Mouse (Mus musculus): ENCODE data around the gene Ubr2.

Gene Ubr2

DNA sequence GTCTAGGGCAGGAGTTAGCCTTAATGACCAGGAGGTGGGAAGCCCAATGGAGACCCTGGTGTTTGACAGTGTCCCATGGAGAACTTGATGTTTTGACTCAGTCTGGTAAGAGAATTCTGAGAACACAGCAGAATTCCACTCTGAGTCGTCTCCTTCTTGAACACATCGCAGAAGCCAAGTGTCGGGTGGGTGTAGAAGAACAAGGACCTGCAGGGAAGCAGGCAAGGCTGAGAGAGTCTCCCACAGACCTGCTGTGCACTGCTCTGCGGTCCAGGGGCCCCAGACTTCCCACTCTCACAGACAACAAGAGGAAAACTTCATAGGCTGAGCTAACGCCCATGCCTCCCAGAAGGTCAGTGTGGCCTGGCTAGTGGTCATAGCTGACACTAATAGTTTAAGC lies 82.6 kb downstream of the Ubr2 start:
- no peak for DNase-seq (ENCODE audit: low read depth)

DNA sequence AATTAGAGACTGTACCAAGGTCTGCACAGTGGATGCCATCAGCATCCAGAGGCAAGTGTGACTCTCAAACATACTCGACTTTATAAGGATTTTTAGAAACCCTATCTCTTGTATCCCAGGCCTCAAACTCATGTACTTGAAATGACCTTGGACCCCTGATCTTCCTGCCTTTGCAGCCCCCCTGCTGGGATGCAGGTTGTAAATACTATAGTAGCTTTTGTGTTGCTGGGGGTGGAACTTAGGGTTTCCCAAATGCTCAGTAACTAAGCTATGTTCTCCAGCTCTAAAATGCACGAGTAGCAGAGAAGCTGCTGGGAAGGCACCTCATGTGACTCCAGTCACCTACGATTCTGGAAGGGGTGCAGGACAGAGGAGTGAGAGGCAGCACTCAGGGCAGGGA lies 83.4 kb downstream of the Ubr2 start:
- DNase-seq (ENCODE audit: low read depth) = no peak

DNA sequence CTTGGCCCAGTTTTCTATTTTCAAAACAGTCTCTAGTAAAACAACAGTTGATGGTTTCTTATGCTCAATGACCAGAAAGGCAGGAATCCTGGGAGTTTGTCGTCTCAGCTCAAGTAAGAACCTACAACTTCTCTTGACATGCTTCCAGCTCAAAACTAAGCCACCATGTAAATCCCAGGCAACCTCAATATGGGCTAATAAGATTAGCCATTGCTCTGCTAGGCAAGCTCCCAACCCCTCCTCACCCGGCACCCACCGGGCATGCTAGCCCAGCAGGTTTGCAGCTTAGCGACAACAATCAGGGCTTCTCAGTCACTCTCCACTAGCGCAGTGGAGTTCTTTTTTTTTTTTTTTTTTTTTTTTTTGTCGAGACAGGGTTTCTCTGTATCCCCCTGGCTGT lies 84.2 kb downstream of the Ubr2 start:
- DNase-seq (ENCODE audit: low read depth) = no peak

DNA sequence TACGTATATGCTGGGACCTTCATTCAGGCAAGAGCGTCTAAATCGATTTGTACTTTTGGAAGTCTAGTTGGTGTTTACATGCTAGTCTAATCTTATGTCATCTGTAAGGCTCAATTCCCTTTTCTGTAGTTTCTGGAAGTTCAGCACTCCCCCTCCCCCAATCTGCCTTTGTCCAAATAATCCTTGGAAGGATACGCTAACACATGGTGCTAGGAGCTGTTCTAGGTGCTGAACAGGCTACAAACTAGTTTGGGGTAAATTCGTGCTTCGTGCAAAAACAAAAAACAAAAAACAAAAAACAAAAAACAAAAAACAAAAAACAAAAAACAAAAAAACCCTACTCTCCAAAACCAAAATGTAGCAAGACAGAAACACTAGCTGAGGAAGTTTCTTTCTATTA lies 89.5 kb downstream of the Ubr2 start:
- DNase-seq (ENCODE audit: low read depth) = no peak

DNA sequence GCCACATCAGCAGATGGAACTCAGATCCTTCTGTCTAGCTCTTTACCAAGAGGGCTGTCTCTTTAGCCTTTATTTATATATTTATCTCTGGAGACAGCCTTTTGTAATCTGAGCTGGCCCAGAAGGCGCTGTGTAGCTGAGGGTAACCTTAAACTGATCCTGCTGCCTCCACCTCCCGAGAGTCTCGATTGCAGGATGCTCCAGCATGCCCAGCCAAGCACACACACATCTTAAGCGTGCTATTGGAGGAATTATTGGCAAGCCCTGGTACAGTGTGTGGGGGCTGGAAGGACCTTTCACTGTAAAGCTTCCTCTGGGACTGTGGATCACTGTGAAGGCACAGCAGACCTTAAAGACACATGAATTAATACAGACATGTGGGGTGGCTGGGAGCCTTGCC lies 91.4 kb downstream of the Ubr2 start:
- no peak for DNase-seq (ENCODE audit: low read depth)

DNA sequence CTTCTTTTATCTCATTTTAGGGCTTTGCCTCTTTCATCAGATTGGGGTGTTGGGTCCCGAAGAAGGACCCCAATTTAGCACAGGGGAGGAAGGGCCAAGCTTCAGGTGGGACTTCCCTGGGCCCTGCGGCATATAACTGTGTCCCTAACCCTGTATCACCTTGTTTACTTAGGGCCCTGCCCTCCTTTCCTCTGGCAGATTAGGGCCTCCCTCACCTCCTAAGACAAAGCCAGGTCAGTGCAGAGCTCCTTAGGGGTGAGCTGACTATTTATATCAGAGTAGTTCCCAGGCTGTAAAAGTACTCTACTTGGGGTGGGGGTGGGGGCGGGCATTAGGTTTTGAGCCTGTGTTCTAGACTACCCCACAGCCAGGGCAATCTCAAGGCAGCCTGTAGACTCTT lies 95.2 kb downstream of the Ubr2 start:
- DNase-seq (ENCODE audit: low read depth) = no peak

DNA sequence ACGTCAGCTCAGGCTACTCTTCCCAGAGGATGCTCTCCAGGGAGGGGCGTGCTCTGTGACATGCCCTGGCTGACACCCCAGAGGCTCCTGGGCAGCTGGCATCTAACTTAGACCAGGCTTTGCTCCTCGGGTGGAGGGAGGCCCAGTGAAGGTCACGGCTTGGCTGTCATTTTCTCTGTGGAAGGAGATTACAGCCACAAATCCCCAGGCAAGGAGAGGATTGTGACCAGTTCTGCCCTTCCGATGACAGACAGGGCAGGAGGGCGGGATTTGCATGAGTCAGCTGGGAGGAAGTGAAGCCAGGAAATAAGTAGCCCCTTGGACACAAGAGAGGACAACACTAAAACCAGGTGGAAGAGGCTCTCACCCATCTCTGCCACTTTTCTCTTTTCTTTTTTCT lies 98.0 kb downstream of the Ubr2 start:
- DNase-seq (ENCODE audit: low read depth) = no peak

DNA sequence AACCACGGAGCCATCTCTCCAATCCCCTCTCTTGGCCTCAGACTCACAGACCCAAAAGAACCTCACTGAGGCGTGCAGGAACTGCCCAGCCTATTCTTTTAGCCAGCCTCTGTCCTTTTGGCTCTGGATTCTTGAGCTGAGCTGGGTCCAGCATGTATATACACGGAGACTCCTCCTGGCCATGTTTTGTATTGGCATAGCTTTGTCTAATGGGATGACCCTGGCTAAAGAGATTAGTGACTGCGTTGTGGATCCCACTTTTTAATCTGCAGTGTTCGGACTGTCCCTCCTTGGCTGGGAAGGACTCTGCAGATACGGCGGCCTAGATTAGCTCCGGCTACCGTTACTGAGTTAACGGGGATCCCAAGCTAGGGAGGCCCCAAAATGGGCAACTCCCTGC lies 100.2 kb downstream of the Ubr2 start, which contains the start of gene Prph2:
Gene Prph2, plus strand, starts transcription at position 274 of the 400 bp plus-strand sequence.
- no peak for DNase-seq (ENCODE audit: low read depth)

DNA sequence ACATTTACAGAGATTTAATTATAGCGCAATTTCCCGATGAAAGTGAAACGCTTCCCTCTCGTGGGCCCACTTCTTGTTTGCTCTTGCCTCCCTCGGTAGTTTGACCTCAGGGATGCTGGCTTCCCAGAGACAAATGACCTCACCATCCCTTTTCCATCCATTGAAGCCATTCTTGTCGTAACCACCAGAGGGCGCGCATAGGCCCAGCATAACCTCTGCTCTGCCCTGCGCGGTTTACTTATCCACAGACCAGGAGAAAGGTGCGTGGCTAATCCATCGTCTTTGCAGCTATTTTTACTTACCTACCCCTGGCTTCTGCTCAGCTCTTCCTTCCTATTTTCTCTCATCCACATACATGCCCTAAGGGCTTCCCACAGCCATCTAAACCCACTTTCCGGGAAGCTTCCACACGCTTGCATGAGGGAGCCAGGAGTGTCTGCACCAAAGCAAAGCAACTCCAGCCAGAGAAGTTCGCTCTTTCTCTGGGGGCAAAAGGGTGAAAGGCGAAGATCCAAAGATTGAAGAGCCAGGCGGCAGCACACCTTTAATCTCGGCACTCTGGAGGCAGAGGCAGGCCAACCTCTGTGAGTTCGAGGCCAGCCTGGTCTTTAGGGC lies 106.4 kb downstream of the Ubr2 start:
- DNase-seq (ENCODE audit: low read depth) = peak; percentile 47

DNA sequence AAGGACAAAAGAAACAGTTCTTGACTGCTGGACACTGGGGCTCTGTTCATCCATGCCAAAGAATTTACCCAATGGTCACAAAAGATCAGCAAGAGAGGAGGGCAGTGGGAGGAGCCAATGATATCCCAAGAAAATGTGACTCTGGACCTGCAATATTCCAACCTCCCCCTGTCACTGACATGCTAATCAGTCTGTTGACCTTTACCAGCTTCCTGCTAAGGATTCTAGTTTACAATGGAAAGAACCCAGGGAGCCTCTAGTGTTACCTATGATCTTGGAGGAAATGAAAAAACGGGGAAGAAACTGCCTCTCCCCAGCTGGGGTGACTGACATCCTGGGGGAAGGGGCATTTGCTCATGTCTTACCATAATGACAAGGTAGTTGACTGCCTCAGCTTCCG lies 109.4 kb downstream of the Ubr2 start:
- no peak for DNase-seq (ENCODE audit: low read depth)

DNA sequence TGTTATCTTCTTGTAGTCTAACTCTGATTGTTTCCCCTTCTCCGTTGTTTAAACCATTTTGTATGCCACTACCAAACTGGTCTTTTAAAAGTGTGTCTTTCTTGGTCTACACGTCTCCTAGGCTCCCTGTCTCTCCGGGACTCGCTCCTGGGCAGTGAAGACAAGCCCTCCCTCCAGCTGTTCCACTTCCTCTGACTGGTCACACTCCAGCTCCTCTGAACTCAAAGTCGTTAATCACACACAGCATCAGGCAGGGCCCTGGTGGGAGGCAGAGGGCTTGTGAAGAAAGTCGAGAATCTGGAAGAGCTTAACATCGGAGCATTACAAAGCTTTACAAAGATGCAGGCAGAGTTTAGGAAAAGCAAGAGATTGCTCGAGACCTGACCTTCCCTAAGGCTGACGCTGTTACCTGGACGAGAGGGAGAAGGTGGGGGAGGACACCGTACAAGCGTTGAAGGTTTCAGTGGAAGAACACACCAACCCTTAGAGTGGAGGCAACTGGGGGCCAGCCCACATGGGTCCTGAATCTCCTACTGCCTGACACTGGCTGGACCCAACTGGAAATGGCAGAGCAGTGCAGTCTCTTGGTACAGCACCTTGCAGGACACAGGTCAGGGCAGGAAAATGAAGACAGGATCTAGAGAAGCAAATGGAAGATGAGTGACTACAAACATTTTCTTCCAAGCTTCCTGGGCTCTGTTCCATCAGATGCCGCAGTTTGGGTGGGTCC lies 113.0 kb downstream of the Ubr2 start:
- no peak for DNase-seq (ENCODE audit: low read depth)

DNA sequence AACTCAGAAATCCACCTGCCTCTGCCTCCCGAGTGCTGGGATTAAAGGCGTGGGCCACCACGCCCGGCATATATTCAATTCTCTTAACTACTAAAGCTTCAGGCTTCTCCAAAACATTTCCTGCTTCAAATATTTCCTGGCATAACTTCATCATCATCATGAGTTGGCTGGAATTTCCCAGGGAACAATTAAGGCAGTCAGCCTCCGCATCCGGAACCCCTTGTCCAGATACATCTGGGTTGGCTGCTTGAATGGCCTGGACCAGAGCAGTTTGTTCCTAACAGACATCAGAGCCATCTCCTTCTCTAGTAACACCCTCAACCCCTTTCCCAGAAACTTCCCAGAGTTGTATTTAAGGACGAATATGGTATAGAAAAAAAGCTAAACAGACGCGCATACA lies 114.9 kb downstream of the Ubr2 start:
- no peak for DNase-seq (ENCODE audit: low read depth)

DNA sequence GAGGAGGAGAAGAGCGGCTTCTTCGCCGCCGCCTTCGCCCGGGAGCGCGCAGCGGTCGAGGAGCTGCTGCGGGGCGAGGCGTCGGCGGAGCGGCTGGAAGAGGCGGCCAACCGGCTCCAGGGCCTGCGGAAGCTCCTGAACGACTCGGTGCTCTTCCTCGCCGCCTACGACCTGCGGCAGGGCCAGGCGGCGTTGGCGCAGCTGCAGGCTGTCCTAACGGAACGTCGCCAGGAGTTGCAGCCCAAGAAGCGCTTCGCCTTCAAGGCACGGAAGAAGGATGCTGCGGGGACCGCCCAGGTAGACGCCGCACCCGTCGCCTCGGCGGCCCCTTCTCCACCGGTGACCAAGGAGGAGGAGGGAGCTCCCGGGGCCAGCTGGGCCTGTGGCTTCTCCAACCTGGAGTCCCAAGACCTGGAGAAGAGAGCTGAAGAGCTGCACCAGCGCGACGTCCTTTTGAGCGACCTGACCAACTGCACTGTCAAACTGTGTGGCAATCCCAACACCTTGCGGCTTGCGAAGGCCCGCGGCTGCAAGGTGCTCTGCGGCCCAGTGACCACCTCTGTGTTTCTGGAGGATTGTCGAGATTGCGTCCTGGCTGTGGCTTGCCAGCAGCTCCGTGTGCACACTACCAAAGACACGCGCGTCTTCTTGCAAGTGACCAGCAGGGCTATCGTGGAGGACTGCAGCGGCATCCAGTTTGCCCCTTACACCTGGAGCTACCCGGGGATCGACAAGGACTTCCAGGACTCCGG lies 119.3 kb downstream of the Ubr2 start:
- DNase-seq (ENCODE audit: low read depth) = no peak

DNA sequence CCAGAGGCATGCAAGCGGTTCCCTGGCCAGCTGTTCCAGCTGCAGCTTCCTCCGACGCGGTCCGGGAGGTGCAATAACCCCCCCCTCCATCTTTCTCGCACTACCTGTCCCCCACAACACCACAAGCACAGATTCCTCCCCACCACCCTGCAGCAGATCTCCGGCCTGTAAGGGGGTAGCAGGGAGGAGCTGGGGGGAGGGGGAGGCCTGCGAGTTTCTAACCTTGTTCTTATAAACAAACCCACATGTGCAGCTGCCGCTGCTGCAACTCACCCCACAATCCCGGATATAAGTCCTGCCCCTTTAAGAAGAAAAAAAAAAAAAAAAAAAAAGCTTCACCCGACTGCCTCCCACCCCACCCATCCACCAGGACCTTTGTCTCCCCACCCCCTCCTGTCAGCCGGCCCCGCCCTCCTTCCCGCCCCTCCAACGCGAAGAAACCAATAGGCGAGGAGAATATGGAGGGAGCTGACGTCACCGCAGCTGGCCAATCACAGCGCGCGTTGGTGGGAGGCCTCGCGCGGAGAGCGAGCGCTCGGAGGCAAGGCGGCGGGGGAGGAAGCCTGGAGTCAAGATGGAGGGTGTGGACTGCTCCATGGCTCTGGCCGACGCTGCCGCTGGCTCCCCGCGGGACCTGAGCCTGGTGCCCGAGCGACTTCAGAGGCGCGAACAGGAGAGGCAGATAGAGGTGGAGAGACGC lies 120.1 kb downstream of the Ubr2 start, which contains the start of gene Tbcc:
Gene Tbcc, plus strand, starts transcription at position 569 of the 700 bp plus-strand sequence.
- peak; percentile 92 for DNase-seq (ENCODE audit: low read depth)

DNA sequence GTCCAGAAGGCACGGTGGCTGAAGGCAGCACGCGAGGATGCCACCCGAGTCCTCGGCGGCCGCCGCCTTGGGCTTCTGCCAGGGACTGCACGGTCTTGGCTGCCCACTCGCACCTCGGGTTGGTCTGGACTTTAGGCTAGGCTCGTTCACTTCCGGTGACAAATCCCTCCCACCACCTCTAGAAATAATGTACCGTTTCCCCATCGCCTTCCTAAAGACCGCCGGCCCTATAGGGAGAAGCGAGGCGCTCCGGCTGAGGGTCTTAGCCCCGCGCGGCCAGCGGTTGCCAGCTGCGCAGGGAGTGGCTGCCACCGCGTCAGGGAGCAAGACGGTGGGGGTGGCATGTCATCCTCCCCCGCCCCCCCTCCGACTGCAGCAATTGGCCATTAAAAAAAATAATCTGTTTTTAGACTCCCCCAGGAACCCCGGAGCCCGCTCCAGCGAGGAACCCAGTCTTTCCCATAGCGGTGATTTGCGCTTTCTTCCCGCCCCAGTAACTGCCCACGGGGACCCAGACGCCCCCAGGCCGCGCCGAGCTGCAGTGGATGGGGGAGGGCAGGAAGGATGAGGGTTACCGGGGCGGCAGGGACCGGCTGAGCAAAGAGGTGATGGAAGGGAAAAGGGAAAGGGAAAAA lies 120.8 kb downstream of the Ubr2 start:
- peak; percentile 57 for DNase-seq (ENCODE audit: low read depth)

DNA sequence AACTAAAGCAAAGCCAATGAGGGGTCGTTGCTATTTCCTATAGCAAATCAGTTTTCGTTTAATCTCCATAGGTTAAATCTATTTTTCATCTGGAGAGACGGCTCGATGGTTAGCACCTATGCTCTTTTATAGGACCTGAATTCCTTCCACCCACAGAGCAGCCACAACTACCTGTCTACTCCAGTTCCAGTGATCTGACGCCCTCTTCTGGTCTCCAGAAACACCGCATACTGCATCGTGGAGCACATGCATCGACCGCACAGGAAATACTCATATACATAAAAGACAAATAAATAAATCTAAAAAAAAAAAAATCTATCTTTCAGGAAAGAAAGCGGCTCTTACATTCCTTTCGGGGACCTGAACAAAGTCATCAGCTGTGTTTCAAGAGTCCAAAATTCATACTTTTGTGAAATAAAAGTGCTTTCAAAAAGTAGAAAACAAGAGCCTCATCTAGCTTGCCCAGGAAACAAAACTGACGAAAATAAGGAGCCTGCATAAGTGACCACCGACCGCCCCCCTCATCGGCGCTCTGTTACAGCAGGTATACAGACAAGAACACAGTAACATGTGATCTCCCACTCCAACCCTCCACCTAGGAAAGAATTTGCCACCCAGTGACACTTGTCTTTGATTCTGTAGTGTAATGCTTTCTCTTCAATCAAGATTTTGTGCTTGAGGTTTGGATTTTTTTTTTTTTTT lies 121.7 kb downstream of the Ubr2 start:
- DNase-seq (ENCODE audit: low read depth) = peak; percentile 35

DNA sequence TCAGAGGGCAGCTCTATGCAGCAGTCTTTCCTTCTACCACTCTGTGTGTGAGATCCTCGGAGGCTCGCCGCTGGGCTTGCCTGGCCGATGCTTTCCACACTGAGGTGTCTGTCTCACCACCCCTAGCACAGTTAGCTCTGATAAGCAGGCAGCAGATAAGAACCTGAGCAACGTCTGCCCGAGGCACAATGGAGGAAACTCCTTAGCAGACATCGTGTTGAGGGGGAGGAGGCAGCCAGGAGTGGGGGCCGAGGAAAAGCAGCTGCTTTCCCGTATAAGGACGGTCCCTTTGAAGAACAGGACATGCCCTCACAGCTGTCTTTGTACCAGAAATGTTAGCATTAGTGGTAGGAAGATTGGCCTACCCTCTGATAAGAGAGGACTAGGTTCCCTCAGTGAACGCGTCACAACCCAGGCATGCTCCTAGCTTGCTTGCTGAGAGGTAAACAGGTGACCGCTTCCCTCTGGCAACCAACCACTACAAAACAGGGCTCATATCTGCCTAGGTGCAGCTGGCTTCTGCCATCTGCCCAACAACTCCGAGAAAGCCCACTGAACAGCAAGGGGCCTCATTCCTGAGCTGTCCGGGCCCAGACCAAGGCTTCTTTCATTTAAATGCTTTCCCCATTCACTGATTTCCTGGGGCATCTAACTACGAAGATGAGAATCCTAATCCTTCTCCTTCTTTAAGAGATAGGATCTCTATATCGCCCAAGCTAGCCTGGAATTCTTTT lies 124.3 kb downstream of the Ubr2 start:
- no peak for DNase-seq (ENCODE audit: low read depth)

DNA sequence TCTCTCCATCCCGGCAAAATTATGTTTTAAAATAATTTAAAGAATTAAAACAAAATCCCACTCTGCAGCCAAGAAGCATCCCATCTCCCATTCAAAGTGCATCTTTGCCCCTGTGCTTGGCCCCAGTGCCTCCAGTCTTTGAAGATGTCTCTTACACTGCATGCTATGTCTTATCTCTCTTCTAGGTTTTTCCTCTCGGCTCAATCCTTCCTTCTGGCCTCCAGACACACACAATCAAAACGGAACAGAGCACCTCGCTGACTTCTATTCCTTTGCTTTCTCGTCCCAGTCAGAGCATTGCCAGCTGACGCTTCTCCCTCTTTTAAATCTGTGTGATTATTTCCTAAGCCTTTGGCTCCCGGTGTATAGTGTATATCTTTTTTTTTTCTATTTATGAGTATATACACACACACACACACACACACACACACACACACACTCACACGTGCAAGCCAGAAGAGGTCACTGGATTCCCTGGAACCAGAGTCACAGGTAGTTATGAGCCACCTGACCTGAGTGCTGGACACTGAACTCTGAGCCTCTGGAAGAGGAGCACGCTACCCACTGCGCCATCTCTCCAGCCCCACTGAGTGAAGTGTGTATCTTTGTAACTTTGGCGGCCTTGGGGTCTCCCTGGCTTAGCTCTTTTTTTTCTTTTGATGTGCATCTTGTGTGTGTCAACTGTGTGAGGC lies 125.0 kb downstream of the Ubr2 start:
- DNase-seq (ENCODE audit: low read depth) = no peak

DNA sequence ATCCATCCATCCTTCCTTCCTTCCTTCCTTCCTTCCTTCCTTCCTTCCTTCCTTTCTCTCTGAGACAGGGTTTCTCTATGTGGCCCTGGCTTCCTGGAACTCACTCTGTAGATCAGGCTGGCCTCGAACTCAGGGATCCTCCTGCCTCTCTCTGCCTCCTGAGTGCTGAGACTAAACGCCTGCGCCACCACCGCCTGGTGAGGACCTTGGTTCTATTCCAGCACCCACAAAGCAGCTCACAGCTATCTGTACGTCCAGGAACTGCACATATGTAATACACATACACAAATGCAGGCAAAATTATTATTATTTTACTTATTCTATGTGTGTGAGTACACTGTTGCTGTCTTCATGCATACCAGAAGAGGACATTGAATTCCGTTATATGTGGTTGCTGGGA lies 125.6 kb downstream of the Ubr2 start:
- no peak for DNase-seq (ENCODE audit: low read depth)

DNA sequence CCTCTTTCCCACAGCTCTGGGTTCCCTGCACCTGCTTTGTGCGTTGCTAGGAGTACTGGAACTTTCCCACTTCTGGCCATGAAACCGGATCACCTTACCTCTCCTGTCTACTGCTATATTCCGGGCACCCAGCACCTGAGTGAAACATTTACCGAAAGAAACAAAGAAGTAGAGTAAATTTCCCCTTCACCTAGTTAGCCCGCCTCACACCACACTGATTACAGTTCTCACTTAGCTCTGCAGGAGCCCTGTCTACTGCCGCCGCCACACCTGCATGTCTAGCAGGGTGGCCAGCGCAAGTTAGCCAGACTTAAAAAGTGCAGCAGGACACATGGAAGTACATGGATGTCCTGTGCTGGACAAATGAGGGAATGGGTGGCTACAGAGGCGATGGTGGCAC lies 127.2 kb downstream of the Ubr2 start:
- DNase-seq (ENCODE audit: low read depth) = no peak
